In genomic region chr11:61417945-61418551, GRCm38 (mm10) we compare ENCODE assay signal across 8 mouse cellular contexts. TPM values are rescaled to one million over a fixed set of nuclear protein-coding genes. Genes with fewer than 3 reads are reported as not detected.
DNase-seq lines count a peak whose midpoint lies in the region; ATAC-seq and TF ChIP-seq lines count a peak whose summit lies in the region.

No protein-coding gene starts in this region.

- H3K4me1 ChIP-seq in ES-E14 (ENCODE audit: control insufficient read depth in 2 of 2, insufficient read depth in 2 of 2, low read length in 2 of 2, poor library complexity in 1 of 2) = no peaks in the 10 kb centered on the region
- H3K4me1 ChIP-seq in forebrain, embryonic 15.5 days = no peaks in the 10 kb centered on the region
- 0 out of 2 replicates have a peak, but pooled peaks cover 3% of the 10 kb centered on the region for H3K4me1 ChIP-seq in hindbrain, embryonic 12.5 days

- no peaks in the 10 kb centered on the region for H3K36me3 ChIP-seq in ES-E14 (ENCODE audit: control insufficient read depth, insufficient read depth, low read length, poor library complexity, severe bottlenecking)
- no peaks in the 10 kb centered on the region for H3K36me3 ChIP-seq in forebrain, embryonic 15.5 days
- H3K36me3 ChIP-seq in hindbrain, embryonic 12.5 days = no peaks in the 10 kb centered on the region

- no peak overlapping the region for H3K4me2 ChIP-seq in forebrain, embryonic 15.5 days (replicated peaks)
- no peak overlapping the region for H3K4me2 ChIP-seq in hindbrain, embryonic 12.5 days (replicated peaks)

- H3K27me3 ChIP-seq in forebrain, embryonic 15.5 days = no peaks in the 10 kb centered on the region
- no peaks in the 10 kb centered on the region for H3K27me3 ChIP-seq in hindbrain, embryonic 12.5 days

- H3K4me3 ChIP-seq in ES-E14 (ENCODE audit: insufficient read depth in 1 of 2, low read depth in 1 of 2, low read length in 2 of 2, poor library complexity in 1 of 2, severe bottlenecking in 1 of 2) = no peak overlapping the region
- H3K4me3 ChIP-seq in forebrain, embryonic 15.5 days = no peak overlapping the region
- H3K4me3 ChIP-seq in hindbrain, embryonic 12.5 days = no peak overlapping the region

- 28% methylated on average over 6 of the region's 6 CpGs for WGBS in forebrain, embryonic 15.5 days
- 31% methylated on average over 6 of the region's 6 CpGs for WGBS in hindbrain, embryonic 12.5 days

- no peaks in the 10 kb centered on the region for H3K9me3 ChIP-seq in ES-E14 (ENCODE audit: control insufficient read depth, insufficient read depth, low read depth, low read length)
- no peaks in the 10 kb centered on the region for H3K9me3 ChIP-seq in forebrain, embryonic 15.5 days
- peaks cover 7% of the 10 kb centered on the region; the same call in 1 of the 2 replicates for H3K9me3 ChIP-seq in hindbrain, embryonic 12.5 days (replicated peaks)

- H3K27ac ChIP-seq in ES-E14 (ENCODE audit: insufficient read depth, low read depth, low read length, poor library complexity, severe bottlenecking) = no peak overlapping the region
- H3K27ac ChIP-seq in forebrain, embryonic 15.5 days (replicated peaks) = no peak overlapping the region
- no peak overlapping the region for H3K27ac ChIP-seq in hindbrain, embryonic 12.5 days

- in situ Hi-C loops in ES-E14 (cut with MboI; ENCODE audit: low sequenced_read_pairs in 2 of 2, unreplicated experiment in 2 of 2) = no loop called here

- ATAC-seq in forebrain, embryonic 15.5 days (replicated peaks) = peak; percentile 61; the same call in 1 of the 2 replicates
- peak; percentile 46; the same call in 1 of the 2 replicates for ATAC-seq in hindbrain, embryonic 12.5 days (ENCODE audit: low FRiP score)

- H3K9ac ChIP-seq in ES-E14 (ENCODE audit: insufficient read depth, low read depth, low read length, poor library complexity, severe bottlenecking) = no peak overlapping the region
- no peak overlapping the region for H3K9ac ChIP-seq in forebrain, embryonic 15.5 days (replicated peaks)
- no peak overlapping the region for H3K9ac ChIP-seq in hindbrain, embryonic 12.5 days

- DNase-seq in ES-E14 (ENCODE audit: low read depth, low spot score) = peak; percentile 59
- DNase-seq in cerebellum, adult 11 months = peak; percentile 78
- peak; percentile 87 to 89 for DNase-seq in layer of hippocampus, postnatal 10 days (ENCODE audit: low spot score in 2 of 2)
- peak; percentile 81 for DNase-seq in lung, postnatal 25 days (ENCODE audit: low spot score)
- DNase-seq in retina, postnatal 1 day = peak; percentile 88
- DNase-seq in thymus, postnatal 4 days = peak; percentile 84

TF ChIP-seq in ES-E14, 5 proteins besides CTCF, POLR2A, EP300 and RAD21:
- TF ChIP-seq ZC3H11A (IDR thresholded peaks at IDR 0.05; ENCODE audit: borderline replicate concordance, low read depth, low read length) (peak; percentile 77), HCFC1 (IDR thresholded peaks at IDR 0.05; ENCODE audit: borderline replicate concordance, insufficient read depth, low read length) (no peak)

RNA-seq across cellular contexts. Expression of gene Rnf112, which starts 35.9 kb away (rescaled TPM):
- total RNA-seq in ES-E14 (2012; rRNA removed) = 0.58 and 1.2 TPM in 2 replicates
- 22.4 and 24.2 TPM in 2 replicates for polyA plus RNA-seq in forebrain, embryonic 15.5 days (2015; fragmentation: Nextera tagmentation; extraction: Ambion mirVana)
- polyA plus RNA-seq in hindbrain, embryonic 12.5 days (2016; fragmentation: Nextera tagmentation; extraction: Ambion mirVana) = 5.1 and 7.3 TPM in 2 replicates
- total RNA-seq in layer of hippocampus, postnatal 10 days (2021) = 100 to 1,000 TPM; 201 to 230 TPM

RNA-seq across cellular contexts. Expression of gene Slc47a1, which starts 39.9 kb away (rescaled TPM):
- 31.6 and 32.2 TPM in 2 replicates for total RNA-seq in ES-E14 (2012; rRNA removed)
- 0.13 TPM in 1 of 2 replicates, not detected in the other for polyA plus RNA-seq in forebrain, embryonic 15.5 days (2015; fragmentation: Nextera tagmentation; extraction: Ambion mirVana)
- polyA plus RNA-seq in hindbrain, embryonic 12.5 days (2016; fragmentation: Nextera tagmentation; extraction: Ambion mirVana) = 0.10 and 0.20 TPM in 2 replicates
- 1 to 10 TPM; 1.1 to 1.9 TPM for total RNA-seq in layer of hippocampus, postnatal 10 days (2021)

Comparison
In these comparisons a context has a peak if more than half of its experiments do, and no peak if none do; other contexts are left out.
1. RNA of gene Rnf112, which starts 35.9 kb away (total RNA-seq): 201 to 230 TPM in layer of hippocampus, postnatal 10 days; 0.58 to 1.2 TPM in ES-E14; every median in the first group is over 10 times any median in the second.
2. RNA of gene Slc47a1, which starts 39.9 kb away (total RNA-seq): 31.6 to 32.2 TPM in ES-E14; 1.1 to 1.9 TPM in layer of hippocampus, postnatal 10 days; every median in the first group is over 10 times any median in the second.
3. Peak in every context shown above with its lines, with median percentiles within 50 percentile points of each other: DNase-seq.